Mouse (Mus musculus): Measurements from ENCODE around the gene Tagln2. TPM values are rescaled to one million over a fixed set of nuclear protein-coding genes. Genes with fewer than 3 reads are reported as not detected.

The Tagln2 gene
- polyA plus RNA-seq, 1 experiment from 2014 or later = 53.4 TPM

DNA sequence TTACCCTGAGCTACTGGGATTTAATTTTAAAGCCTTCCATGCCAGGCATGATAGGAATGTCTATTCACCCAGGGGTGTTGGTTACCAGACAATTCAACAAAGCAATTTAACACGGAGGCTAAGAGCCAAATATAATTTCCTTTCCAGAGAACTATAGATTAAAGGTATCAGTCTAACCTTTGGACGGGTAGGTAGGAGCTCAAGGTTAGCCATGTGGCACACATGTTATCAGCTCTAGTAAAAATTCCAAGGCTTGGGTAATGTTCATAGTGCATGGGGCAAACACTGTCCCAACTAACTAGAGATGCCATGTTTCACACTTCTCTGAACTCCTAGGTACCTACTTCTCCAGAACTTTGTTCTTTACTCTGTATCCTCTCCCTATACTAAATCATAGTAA lies 38.2 kb upstream of the Tagln2 start:
- Histone ChIP-seq H3K27me3 (replicated peaks; ENCODE audit: control insufficient read depth, insufficient read depth, low read length) (no peaks in the 10 kb centered on the region), H3K27ac (ENCODE audit: low read length) (no peak overlapping the region), H3K4me1 (replicated peaks; ENCODE audit: control insufficient read depth, insufficient read depth, low read length) (no peaks in the 10 kb centered on the region), H3K9me3 (ENCODE audit: control insufficient read depth, low read length) (no peaks in the 10 kb centered on the region), H3K9ac (replicated peaks; ENCODE audit: low read depth, low read length) (no peak overlapping the region), H3K4me3 (replicated peaks; ENCODE audit: low read length) (no peak overlapping the region), H3K36me3 (ENCODE audit: control insufficient read depth, insufficient read depth) (no peaks in the 10 kb centered on the region), H3K4me2 (ENCODE audit: low read length) (no peak overlapping the region)
- ATAC-seq = no peak
- WGBS = 75% methylated on average over 2 of the region's 2 CpGs

DNA sequence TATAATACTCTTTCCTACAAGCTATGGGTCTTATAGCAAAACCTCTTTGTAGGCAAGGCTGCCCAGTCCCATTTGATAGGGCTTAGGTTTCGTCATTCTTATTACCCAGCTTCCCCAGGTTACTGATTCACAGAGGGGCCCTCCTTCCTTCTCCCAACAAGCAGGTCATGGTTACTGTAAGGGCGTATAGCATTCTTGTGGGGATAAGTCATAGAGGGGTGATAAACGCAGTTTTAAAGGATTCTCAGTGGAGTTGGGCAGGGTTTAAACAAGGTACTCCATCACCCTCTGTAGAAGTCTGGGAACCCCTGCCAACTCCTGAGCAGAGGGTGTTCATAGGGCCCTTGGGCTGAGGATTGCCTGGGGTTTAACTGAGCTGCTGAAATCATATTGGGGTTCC lies 37.3 kb upstream of the Tagln2 start:
- Histone ChIP-seq H3K27me3 (replicated peaks; ENCODE audit: control insufficient read depth, insufficient read depth, low read length) (no peaks in the 10 kb centered on the region), H3K4me2 (ENCODE audit: low read length) (no peak overlapping the region), H3K9me3 (ENCODE audit: control insufficient read depth, low read length) (no peaks in the 10 kb centered on the region), H3K27ac (ENCODE audit: low read length) (no peak overlapping the region), H3K4me1 (replicated peaks; ENCODE audit: control insufficient read depth, insufficient read depth, low read length) (no peaks in the 10 kb centered on the region), H3K4me3 (replicated peaks; ENCODE audit: low read length) (no peak overlapping the region), H3K36me3 (ENCODE audit: control insufficient read depth, insufficient read depth) (no peaks in the 10 kb centered on the region), H3K9ac (replicated peaks; ENCODE audit: low read depth, low read length) (no peak overlapping the region)
- 85% methylated on average over 3 of the region's 3 CpGs for WGBS
- ATAC-seq = no peak

DNA sequence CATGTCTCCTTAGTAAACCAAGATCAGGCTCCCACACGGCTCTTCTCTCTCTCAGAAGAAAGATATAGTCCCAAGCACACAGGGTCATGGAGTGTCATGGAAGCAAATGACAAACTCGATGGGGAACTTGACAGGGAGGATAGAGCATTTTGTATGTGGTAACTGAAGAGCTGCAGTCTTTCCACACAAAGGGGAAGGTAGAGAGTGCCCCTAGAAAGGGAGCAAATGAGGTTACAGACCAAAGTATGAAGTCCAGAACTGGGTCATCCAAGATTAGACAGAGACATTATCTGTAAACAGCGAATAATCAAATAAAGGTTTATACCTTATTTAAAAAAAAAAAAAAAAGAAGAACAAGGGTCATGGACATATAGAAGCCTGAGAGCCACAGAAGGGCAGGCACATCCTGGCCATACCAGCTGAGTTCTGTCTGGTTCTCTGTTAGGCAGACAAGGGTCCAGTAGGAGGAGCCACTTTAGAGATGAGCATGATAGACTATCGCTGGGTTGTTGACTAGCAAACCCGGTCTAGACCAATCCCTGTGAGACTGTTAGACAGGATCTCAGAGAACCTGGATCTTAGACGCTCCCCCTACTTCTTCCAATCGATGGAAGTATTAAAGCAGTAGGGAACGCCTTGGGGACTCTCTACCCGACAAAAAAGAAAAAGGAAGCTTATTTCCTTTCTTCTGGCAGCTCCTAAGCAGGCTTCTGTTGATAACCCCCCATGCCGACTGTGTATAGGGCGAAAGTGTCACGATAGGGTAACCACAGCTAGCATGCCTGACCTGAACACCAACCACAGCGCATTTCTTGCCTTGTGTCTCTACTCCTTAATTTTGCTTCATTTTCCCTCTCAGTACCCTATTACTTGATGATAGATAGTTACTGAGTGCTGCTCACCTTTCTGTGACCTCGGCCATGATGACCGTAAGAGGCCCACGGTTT lies 36.2 kb upstream of the Tagln2 start:
- H3K27ac ChIP-seq (ENCODE audit: low read length) = no peak overlapping the region
- WGBS = 93% methylated on average over 16 of the region's 16 CpGs
- no peak for ATAC-seq
- H3K4me3 ChIP-seq (replicated peaks; ENCODE audit: low read length) = no peak overlapping the region
- H3K4me2 ChIP-seq (ENCODE audit: low read length) = no peak overlapping the region
- H3K36me3 ChIP-seq (ENCODE audit: control insufficient read depth, insufficient read depth) = no peaks in the 10 kb centered on the region
- H3K27me3 ChIP-seq (replicated peaks; ENCODE audit: control insufficient read depth, insufficient read depth, low read length) = no peaks in the 10 kb centered on the region
- H3K9ac ChIP-seq (replicated peaks; ENCODE audit: low read depth, low read length) = no peak overlapping the region
- H3K9me3 ChIP-seq (ENCODE audit: control insufficient read depth, low read length) = no peaks in the 10 kb centered on the region
- H3K4me1 ChIP-seq (replicated peaks; ENCODE audit: control insufficient read depth, insufficient read depth, low read length) = no peaks in the 10 kb centered on the region

DNA sequence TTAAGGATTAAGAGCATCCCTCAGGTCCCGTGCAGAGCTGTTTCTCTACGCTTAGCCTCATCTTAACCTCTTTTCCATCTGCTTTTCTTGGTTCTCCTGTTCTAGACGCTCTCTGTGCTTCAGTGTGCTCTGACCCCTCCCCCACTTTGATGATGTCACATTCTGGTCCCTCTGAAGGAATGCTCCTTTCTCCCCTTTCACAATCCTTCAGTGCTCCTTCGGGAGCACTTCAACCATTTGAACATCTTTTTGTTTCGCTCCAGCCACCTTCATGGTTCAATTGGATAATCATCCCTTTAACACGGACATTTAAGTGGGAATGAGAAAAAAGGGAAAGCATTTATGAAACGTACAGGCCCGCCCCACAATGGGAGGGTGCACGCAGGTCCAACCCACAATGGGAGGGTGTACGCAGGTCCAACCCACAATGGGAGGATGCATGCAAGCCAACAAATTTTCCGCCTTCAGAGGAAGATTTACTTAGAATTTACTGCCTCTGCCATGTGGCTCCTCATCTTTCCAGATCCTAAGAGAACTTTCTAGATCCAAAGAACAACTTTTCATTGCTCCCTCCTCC lies 31.5 kb upstream of the Tagln2 start:
- Histone ChIP-seq H3K27me3 (replicated peaks; ENCODE audit: control insufficient read depth, insufficient read depth, low read length) (no peaks in the 10 kb centered on the region), H3K4me2 (ENCODE audit: low read length) (no peak overlapping the region), H3K9me3 (ENCODE audit: control insufficient read depth, low read length) (no peaks in the 10 kb centered on the region), H3K36me3 (ENCODE audit: control insufficient read depth, insufficient read depth) (no peaks in the 10 kb centered on the region), H3K4me1 (replicated peaks; ENCODE audit: control insufficient read depth, insufficient read depth, low read length) (no peaks in the 10 kb centered on the region), H3K27ac (ENCODE audit: low read length) (no peak overlapping the region), H3K9ac (replicated peaks; ENCODE audit: low read depth, low read length) (no peak overlapping the region), H3K4me3 (replicated peaks; ENCODE audit: low read length) (no peak overlapping the region)
- no peak for ATAC-seq
- WGBS = 77% methylated on average over 11 of the region's 11 CpGs

DNA sequence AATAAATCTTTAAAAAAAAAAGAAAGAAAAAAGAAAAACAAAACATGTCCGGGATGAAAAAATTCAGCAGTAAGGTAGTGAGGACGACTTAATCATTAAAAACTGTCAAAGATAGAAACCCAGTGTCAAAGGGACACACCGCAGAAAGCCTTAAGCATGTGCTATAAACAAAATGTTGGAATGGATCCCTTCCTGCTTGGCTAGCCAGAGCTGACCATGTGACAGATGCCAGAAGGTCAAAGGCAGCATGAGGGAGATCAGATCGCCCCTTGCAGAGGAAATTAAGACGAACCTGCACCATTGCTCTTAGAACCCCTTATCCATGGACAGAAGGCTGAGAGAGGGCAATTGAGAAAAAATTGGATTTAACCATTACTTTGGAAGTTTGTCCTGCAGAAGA lies 30.5 kb upstream of the Tagln2 start:
- ATAC-seq = no peak
- Histone ChIP-seq H3K4me1 (replicated peaks; ENCODE audit: control insufficient read depth, insufficient read depth, low read length) (no peaks in the 10 kb centered on the region), H3K9ac (replicated peaks; ENCODE audit: low read depth, low read length) (no peak overlapping the region), H3K36me3 (ENCODE audit: control insufficient read depth, insufficient read depth) (no peaks in the 10 kb centered on the region), H3K9me3 (ENCODE audit: control insufficient read depth, low read length) (no peaks in the 10 kb centered on the region), H3K27ac (ENCODE audit: low read length) (no peak overlapping the region), H3K4me3 (replicated peaks; ENCODE audit: low read length) (no peak overlapping the region), H3K4me2 (ENCODE audit: low read length) (no peak overlapping the region), H3K27me3 (replicated peaks; ENCODE audit: control insufficient read depth, insufficient read depth, low read length) (no peaks in the 10 kb centered on the region)
- WGBS = 94% methylated on average over 5 of the region's 5 CpGs

DNA sequence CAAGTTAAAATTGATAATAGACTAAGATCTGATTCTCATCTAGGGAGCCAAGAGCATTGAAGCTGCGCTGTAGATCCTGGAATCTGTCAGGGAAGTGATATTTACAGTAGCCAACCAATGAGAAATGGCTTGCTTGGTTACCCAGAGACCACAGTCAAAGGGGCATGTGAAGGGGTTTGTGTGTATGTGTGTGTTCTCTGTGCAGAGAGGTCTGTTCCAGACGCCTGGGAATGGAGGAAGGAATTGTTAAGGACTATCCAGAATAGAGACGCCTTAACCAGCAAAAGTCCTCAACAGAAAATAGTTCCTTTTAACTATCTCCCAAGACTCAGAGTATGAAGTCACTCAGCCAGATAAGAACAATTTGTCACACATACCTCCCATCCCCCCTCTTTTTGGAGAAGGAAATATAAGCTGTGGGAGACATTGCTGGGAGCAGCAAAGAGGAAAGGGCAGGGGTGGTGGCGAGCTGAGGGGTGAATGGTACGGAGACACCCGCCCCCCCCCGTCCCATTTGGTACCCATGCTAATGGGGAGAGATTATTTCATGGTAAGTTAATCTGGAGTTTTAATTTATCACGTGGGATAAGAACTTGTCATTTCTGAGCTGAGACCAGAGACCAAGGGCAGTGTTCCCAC lies 29.9 kb upstream of the Tagln2 start:
- Histone ChIP-seq H3K4me3 (replicated peaks; ENCODE audit: low read length) (no peak overlapping the region), H3K36me3 (ENCODE audit: control insufficient read depth, insufficient read depth) (no peaks in the 10 kb centered on the region), H3K4me2 (ENCODE audit: low read length) (no peak overlapping the region), H3K9ac (replicated peaks; ENCODE audit: low read depth, low read length) (no peak overlapping the region), H3K4me1 (replicated peaks; ENCODE audit: control insufficient read depth, insufficient read depth, low read length) (no peaks in the 10 kb centered on the region), H3K27me3 (replicated peaks; ENCODE audit: control insufficient read depth, insufficient read depth, low read length) (no peaks in the 10 kb centered on the region), H3K27ac (ENCODE audit: low read length) (no peak overlapping the region), H3K9me3 (ENCODE audit: control insufficient read depth, low read length) (no peaks in the 10 kb centered on the region)
- WGBS = 73% methylated on average over 8 of the region's 8 CpGs
- no peak for ATAC-seq

DNA sequence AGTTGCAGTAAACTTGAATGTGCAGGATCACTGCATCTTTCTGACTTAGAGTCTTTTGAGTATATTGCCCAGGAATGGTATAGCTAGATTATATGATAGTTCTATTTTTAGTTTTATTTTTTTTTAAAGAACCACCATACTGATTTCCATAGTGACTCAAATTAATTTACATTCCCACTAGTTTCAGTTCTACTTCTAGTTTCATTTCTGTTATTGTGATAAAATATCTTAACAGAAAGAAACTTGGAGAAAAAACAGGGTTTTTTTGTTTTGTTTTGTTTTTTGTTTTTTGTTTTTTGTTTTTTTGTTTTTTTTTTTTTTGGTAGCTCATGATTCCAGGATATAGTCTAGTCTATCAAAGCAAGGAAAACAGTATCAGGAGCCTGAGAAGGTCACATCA lies 26.9 kb upstream of the Tagln2 start:
- Histone ChIP-seq H3K4me2 (ENCODE audit: low read length) (no peak overlapping the region), H3K9ac (replicated peaks; ENCODE audit: low read depth, low read length) (no peak overlapping the region), H3K4me3 (replicated peaks; ENCODE audit: low read length) (no peak overlapping the region), H3K9me3 (ENCODE audit: control insufficient read depth, low read length) (no peaks in the 10 kb centered on the region), H3K27me3 (replicated peaks; ENCODE audit: control insufficient read depth, insufficient read depth, low read length) (no peaks in the 10 kb centered on the region), H3K36me3 (ENCODE audit: control insufficient read depth, insufficient read depth) (no peaks in the 10 kb centered on the region), H3K4me1 (replicated peaks; ENCODE audit: control insufficient read depth, insufficient read depth, low read length) (no peaks in the 10 kb centered on the region), H3K27ac (ENCODE audit: low read length) (no peak overlapping the region)
- no peak for ATAC-seq

DNA sequence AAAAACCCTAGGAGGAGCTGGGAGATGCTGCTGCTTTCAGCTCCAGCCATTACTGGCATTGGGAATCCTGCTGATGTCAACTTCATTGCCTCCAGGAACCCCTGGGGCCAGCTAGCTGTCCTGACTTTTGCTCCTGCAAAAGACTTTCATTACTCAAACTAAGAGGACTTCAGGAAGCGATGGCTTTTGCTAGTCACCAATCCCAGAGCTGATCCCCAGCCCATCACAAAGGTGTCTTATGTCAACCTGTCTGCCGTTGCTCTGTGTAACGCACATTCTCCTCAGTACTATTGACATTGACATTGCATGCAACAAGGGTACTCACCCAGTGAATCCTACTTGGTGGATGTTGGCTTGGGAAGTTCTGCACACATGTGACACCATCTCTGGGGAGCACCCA lies 25.7 kb upstream of the Tagln2 start:
- Histone ChIP-seq H3K27ac (ENCODE audit: low read length) (no peak overlapping the region), H3K4me1 (replicated peaks; ENCODE audit: control insufficient read depth, insufficient read depth, low read length) (no peaks in the 10 kb centered on the region), H3K4me2 (ENCODE audit: low read length) (no peak overlapping the region), H3K9ac (replicated peaks; ENCODE audit: low read depth, low read length) (no peak overlapping the region), H3K36me3 (ENCODE audit: control insufficient read depth, insufficient read depth) (no peaks in the 10 kb centered on the region), H3K4me3 (replicated peaks; ENCODE audit: low read length) (no peak overlapping the region), H3K27me3 (replicated peaks; ENCODE audit: control insufficient read depth, insufficient read depth, low read length) (no peaks in the 10 kb centered on the region), H3K9me3 (ENCODE audit: control insufficient read depth, low read length) (no peaks in the 10 kb centered on the region)
- no peak for ATAC-seq
- 85% methylated on average over 3 of the region's 3 CpGs for WGBS

DNA sequence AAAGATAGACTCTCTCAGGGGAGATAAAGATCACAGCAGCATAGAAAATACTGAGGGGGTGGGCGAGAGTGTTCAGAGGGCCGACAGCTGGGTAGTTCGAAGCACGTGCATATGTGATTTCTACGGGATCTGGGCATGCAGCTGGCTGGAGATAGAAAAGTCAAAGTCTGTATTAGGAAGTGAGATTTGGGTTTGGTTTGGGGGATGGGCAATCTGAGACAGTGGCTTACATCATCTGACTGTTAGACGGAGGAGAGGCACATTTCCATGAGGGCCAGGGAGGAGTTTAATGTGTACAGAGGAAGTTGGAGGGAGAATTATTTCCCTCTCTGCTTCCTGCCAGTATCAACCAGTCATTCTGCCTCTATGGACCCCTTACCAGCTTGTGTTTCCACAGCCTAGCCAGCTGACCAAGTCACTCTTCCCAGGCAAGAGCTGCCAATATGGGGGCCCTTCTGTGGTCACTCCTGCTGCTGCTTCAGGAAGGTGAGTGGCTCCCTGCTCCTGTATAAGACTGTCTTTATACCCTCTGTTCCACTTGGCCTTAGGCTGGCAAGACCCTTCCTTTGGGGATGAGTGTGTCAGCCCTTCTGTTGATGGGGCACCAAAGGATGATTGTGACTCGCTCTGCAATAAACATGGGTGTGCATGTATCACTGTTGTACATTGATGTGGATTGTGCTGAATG lies 24.6 kb upstream of the Tagln2 start, which contains the start of gene Slamf9:
TSS of gene Slamf9 (plus strand) at position 305 of the 688 bp plus-strand sequence.
- no peak within 1 kb of the TSS for H3K27ac ChIP-seq (ENCODE audit: low read length)
- H3K4me1 ChIP-seq (replicated peaks; ENCODE audit: control insufficient read depth, insufficient read depth, low read length) = no peaks in the 10 kb centered on the region
- no peak within 1 kb of the TSS for H3K4me3 ChIP-seq (replicated peaks; ENCODE audit: low read length)
- H3K27me3 ChIP-seq (replicated peaks; ENCODE audit: control insufficient read depth, insufficient read depth, low read length) = no peaks in the 10 kb centered on the region
- H3K9me3 ChIP-seq (ENCODE audit: control insufficient read depth, low read length) = no peaks in the 10 kb centered on the region
- H3K9ac ChIP-seq (replicated peaks; ENCODE audit: low read depth, low read length) = no peak within 1 kb of the TSS
- no peak within 1 kb of the TSS for H3K4me2 ChIP-seq (ENCODE audit: low read length)
- WGBS = 84% methylated on average over 7 of the region's 7 CpGs
- no peaks in the 10 kb centered on the region for H3K36me3 ChIP-seq (ENCODE audit: control insufficient read depth, insufficient read depth)
- ATAC-seq = no peak

All from forebrain, embryonic 16.5 days (tissue).